Mouse (Mus musculus): ENCODE data around the gene Gpr89.

- TF ChIP-seq CTCF (IDR thresholded peaks at IDR 0.05; ENCODE audit: borderline replicate concordance, insufficient read depth, low read depth, low read length) = no peak
- no peak for TF ChIP-seq POLR2A (IDR thresholded peaks at IDR 0.05; ENCODE audit: borderline replicate concordance, insufficient read depth, low read length)
These were observed 84.8 kb downstream of the Gpr89 start for GRCm38 (mm10) chr3:96820116-96820915.

All from cerebellum, adult 2 months (tissue).